Mouse (Mus musculus) MEL (cell line): Measurements from ENCODE around the gene Stk11. TPM values are rescaled to one million over a fixed set of nuclear protein-coding genes. Genes with fewer than 3 reads are reported as not detected.
A peak's percentile ranks its signal among the peaks of the same experiment; 100 is the strongest.

Source experiments
- DNase-seq: peaks from one replicate; pipeline ENCODE4 v3.0.0; 2011; ENCODE audit warnings: low read depth, low spot score
- H3K27ac ChIP-seq: 2 replicates; pipeline ENCODE4 v1.5.1; 2012; ENCODE audit warnings: low read depth, mild to moderate bottlenecking, control low read depth, low read length, moderate library complexity; ENCODE audit not compliant: control insufficient read depth
- H3K27me3 ChIP-seq, 2 experiments: fragments of 150-350 bp in 1 of 2; sonication (generic) in 1 of 2; 2 replicates each; pipeline ENCODE4 v1.6.1; 2012; ENCODE audit warnings: low read length in 2 of 2, mild to moderate bottlenecking in 2 of 2, improper control_type of control experiment in 1 of 2, moderate library complexity in 1 of 2; ENCODE audit not compliant: insufficient read depth in 2 of 2, control insufficient read depth in 1 of 2
- H3K36me3 ChIP-seq, 2 experiments: 2 replicates each; pipeline ENCODE4 v1.6.1; 2012 to 2014; ENCODE audit warnings: low read length in 2 of 2, improper control_type of control experiment in 1 of 2, inconsistent platforms in 1 of 2, mild to moderate bottlenecking in 1 of 2; ENCODE audit not compliant: insufficient read depth in 2 of 2, control insufficient read depth in 1 of 2
- H3K4me1 ChIP-seq, 2 experiments: fragments of 150-350 bp in 1 of 2; sonication (generic) in 1 of 2; 2 replicates each; pipeline ENCODE4 v1.6.1; 2012; ENCODE audit warnings: low read length in 2 of 2, improper control_type of control experiment in 1 of 2, mild to moderate bottlenecking in 1 of 2; ENCODE audit not compliant: insufficient read depth in 2 of 2, control insufficient read depth in 1 of 2
- H3K4me3 ChIP-seq, 2 experiments: fragments of 150-350 bp in 1 of 2; sonication (generic) in 1 of 2; 2 replicates each; pipeline ENCODE4 v1.5.1; 2012; ENCODE audit warnings: low read depth in 2 of 2, low read length in 2 of 2, mild to moderate bottlenecking in 2 of 2, moderate library complexity in 2 of 2, control low read depth in 1 of 2, improper control_type of control experiment in 1 of 2; ENCODE audit not compliant: control insufficient read depth in 1 of 2, insufficient read depth in 1 of 2
- H3K79me2 ChIP-seq: 2 replicates; pipeline ENCODE4 v1.6.1; 2012; ENCODE audit warnings: mild to moderate bottlenecking, low read length, moderate library complexity; ENCODE audit not compliant: control insufficient read depth, poor library complexity, insufficient read depth
- H3K9ac ChIP-seq: 2 replicates; pipeline ENCODE4 v1.6.1; 2012; ENCODE audit warnings: low read depth, mild to moderate bottlenecking, control low read depth, low read length, moderate library complexity; ENCODE audit not compliant: control insufficient read depth, poor library complexity, severe bottlenecking
- H3K9me3 ChIP-seq: fragments of 150-350 bp; sonication (generic); replicated peaks from 2 replicates; pipeline ENCODE4 v1.6.1; 2012; ENCODE audit warnings: mild to moderate bottlenecking, low read length, improper control_type of control experiment, moderate library complexity; ENCODE audit not compliant: insufficient read depth
- CHD1 ChIP-seq: IDR thresholded peaks from 2 replicates; pipeline ENCODE4 v1.6.1; 2012; ENCODE audit warnings: low read depth, mild to moderate bottlenecking, inconsistent platforms, low read length, improper control_type of control experiment
- E2F4 ChIP-seq: IDR thresholded peaks from 2 replicates; pipeline ENCODE4 v1.6.1; 2011; ENCODE audit warnings: low read depth, low read length, improper control_type of control experiment, borderline replicate concordance
- JUND ChIP-seq: IDR thresholded peaks from 2 replicates; pipeline ENCODE4 v1.6.1; 2011; ENCODE audit warnings: low read depth, mild to moderate bottlenecking, improper control_type of control experiment, low read length
- MAFK ChIP-seq: IDR thresholded peaks from 2 replicates; pipeline ENCODE4 v1.6.1; 2011; ENCODE audit warnings: low read depth, mild to moderate bottlenecking, low read length, improper control_type of control experiment, borderline replicate concordance
- NRF1 ChIP-seq: IDR thresholded peaks from 2 replicates; pipeline ENCODE4 v1.6.1; 2014; ENCODE audit warnings: low read depth, mild to moderate bottlenecking, inconsistent platforms, low read length, improper control_type of control experiment, moderate library complexity; ENCODE audit not compliant: poor library complexity, insufficient read depth, severe bottlenecking
- POLR2A ChIP-seq, 2 experiments: IDR thresholded peaks; 2 replicates each; pipeline ENCODE4 v1.6.1; 2011 to 2012; ENCODE audit warnings: low read length in 2 of 2, mild to moderate bottlenecking in 2 of 2, control low read depth in 1 of 2, improper control_type of control experiment in 1 of 2, low read depth in 1 of 2, moderate library complexity in 1 of 2; ENCODE audit not compliant: control insufficient read depth in 1 of 2, insufficient read depth in 1 of 2, poor library complexity in 1 of 2
- UBTF ChIP-seq: IDR thresholded peaks from 2 replicates; pipeline ENCODE4 v1.6.1; 2012; ENCODE audit warnings: low read depth, mild to moderate bottlenecking, inconsistent platforms, low read length, improper control_type of control experiment, moderate library complexity, borderline replicate concordance; ENCODE audit not compliant: insufficient read depth
- polyA plus RNA-seq, 2 experiments: library from polyadenylated mRNA; stranded (reverse) in 1 of 2; unstranded in 1 of 2; fragments of >175 nt in 1 of 2; fragments of >200 nt in 1 of 2; gene quantifications; 2 replicates each; pipeline versions ENCODE4 v1.2.1 to v1.2.4; 2012; ENCODE audit warnings: low replicate concordance in 2 of 2, low read depth in 1 of 2; ENCODE audit not compliant: insufficient read length in 2 of 2, insufficient read depth in 1 of 2, missing spikeins in 1 of 2
- total RNA-seq: library from RNA; depleted of rRNA; stranded (reverse); fragments of 300-350 nt; gene quantifications from 2 replicates; pipeline ENCODE4 v1.2.3, GENCODE M21; 2012

Stk11 gene
- total and polyA plus RNA-seq, 3 experiments: 108 to 188 TPM; not detected in 1

DNA sequence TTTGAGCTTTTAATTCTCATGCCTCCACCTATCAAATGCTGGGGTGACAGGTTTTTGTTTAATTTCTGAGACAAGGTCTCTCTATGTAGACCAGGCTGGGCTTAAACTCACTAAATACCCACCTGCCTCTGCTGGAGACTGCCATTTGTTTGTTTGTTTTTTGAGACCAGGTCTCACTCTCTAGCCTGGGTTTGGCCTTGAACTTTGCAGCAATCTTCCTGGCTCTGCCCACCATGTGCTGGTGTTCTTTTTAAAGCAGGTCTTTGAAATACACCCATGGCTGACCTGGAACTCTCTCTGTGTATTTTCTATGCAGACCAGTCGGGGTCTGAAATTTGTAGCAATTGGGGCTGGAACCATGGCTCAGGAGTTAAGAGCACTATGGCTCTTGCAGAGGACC is 20.0 kb downstream of the Stk11 start:
- H3K4me1 ChIP-seq: peaks cover 0 to 14% of the 10 kb centered on the region in 2 experiments; a peak in 3 of 4 replicates
- no peaks in the 10 kb centered on the region for H3K9me3 ChIP-seq
- H3K79me2 ChIP-seq: peaks cover 9% of the 10 kb centered on the region
- no peak for DNase-seq
- no peak overlapping the region for H3K27ac ChIP-seq
- no peak overlapping the region for H3K4me3 ChIP-seq
- peaks cover 0 to 8% of the 10 kb centered on the region in 2 experiments; a peak in 2 of 4 replicates for H3K36me3 ChIP-seq
- no peak overlapping the region for H3K9ac ChIP-seq
- H3K27me3 ChIP-seq: no peaks in the 10 kb centered on the region
- no peak for TF ChIP-seq E2F4
- no peak for TF ChIP-seq CHD1
- no peak for TF ChIP-seq MAFK

DNA sequence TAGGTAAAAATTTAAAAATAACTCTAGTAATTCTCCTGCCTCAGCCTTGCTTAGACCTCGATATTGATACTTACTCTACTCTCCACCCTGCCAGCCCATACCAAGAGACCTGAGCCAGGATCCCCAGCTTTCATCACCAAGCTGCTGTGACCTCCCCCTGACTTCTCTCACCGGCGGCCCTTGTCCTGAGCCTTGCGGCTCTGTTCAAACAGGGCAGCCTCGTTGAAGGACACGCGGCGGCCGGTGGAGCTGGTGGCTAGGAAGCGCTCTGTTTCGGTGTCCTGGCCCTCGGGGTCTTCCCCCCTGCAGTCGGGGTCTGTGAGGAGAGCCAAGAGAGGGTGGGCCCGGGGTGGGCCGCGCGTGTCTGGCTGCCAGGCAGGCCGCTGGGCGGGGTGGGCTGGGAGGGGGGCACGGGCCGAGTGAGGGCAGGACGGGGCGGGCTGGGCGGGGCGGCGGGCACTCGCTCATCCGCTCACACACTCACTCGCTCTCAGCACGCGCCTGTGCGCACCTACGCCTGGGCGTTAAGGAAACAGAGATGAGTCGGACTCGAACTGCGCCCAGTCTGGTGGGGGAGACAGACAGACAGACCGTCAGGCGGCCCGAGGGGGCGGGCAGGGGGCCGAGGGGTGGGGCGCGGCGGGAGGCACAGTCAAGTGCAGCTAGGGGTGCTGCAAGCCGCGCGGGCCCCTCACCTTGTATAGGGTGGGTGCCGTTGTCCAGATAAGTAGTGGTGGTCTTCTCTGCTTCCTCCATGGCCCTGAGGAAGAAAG is 20.8 kb downstream of the Stk11 start:
- Histone ChIP-seq H3K27me3 (no peaks in the 10 kb centered on the region), H3K27ac (no peak overlapping the region), H3K4me3 (no peak overlapping the region), H3K36me3 (peaks cover 0 to 8% of the 10 kb centered on the region in 2 experiments; a peak in 2 of 4 replicates)
- DNase-seq: no peak
- TF ChIP-seq JUND: no peak
- TF ChIP-seq UBTF: no peak
- TF ChIP-seq, all 39 proteins: peak for 0
- H3K79me2 ChIP-seq: peaks cover 9% of the 10 kb centered on the region
- no peaks in the 10 kb centered on the region for H3K9me3 ChIP-seq
- H3K4me1 ChIP-seq: peaks cover 0 to 14% of the 10 kb centered on the region in 2 experiments; a peak in 3 of 4 replicates
- H3K9ac ChIP-seq: no peak overlapping the region

DNA sequence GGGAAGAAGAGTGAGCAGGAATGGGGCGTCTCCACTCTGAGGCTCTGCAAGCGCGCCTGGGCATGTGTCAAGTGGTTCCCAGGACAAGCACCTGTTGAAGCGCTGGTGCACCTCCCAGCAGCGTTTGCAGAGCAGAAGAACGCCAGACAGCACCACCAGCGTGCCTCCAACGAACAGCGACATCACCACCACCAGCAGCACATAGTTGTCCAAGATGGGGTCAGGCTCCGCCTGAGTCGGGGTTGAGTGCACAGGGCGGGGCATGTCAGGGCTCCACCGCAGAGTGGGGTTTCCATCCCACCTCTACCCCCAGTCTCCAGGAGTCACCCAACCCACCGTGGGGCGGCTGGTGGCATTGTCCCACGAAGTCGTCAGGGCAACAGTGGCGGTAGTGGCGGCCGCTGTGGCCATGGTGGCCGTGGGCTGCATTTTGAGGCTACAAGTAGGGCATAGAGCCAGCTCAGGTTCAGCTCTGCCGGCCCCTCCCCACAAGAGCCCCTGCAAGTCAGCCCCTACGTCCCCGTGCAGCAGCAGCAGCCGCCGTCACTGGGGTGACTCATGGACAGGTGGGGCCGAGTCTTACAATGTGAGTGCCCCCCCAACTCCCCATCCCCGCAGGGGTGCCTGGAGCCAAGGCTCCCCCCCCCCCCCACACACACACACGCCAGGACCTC is 21.5 kb downstream of the Stk11 start:
- Histone ChIP-seq H3K36me3 (peaks cover 0 to 8% of the 10 kb centered on the region in 2 experiments; a peak in 2 of 4 replicates), H3K9ac (no peak overlapping the region), H3K27me3 (no peaks in the 10 kb centered on the region)
- TF ChIP-seq NRF1 (no peak), POLR2A (IDR thresholded peaks at IDR 0.05; ENCODE audit: control insufficient read depth in 1 of 2, insufficient read depth in 1 of 2, low read depth in 1 of 2, low read length in 2 of 2, poor library complexity in 1 of 2) (0 out of 4 replicates have a peak, but pooled peaks of 1 of the 2 experiments have one; percentile 20)
- TF ChIP-seq, all 39 proteins: peak for 1
- Histone ChIP-seq H3K4me1 (peaks cover 0 to 14% of the 10 kb centered on the region in 2 experiments; a peak in 3 of 4 replicates), H3K4me3 (no peak overlapping the region), H3K79me2 (peaks cover 9% of the 10 kb centered on the region), H3K27ac (no peak overlapping the region), H3K9me3 (no peaks in the 10 kb centered on the region)
- DNase-seq: no peak
